Mouse (Mus musculus) ES-E14 (cell line): ENCODE data around the gene Olfr430.

Experiments
- MAFK ChIP-seq: IDR thresholded peaks from 2 replicates; pipeline ENCODE4 v1.6.1; 2014; ENCODE audit warnings: mild to moderate bottlenecking, low read depth, low read length, inconsistent platforms; ENCODE audit not compliant: insufficient read depth
- ZNF384 ChIP-seq: IDR thresholded peaks from 2 replicates; pipeline ENCODE4 v1.6.1; 2012; ENCODE audit warnings: low read depth, low read length, inconsistent platforms

GRCm38 (mm10) chr1:174052981-174053380 is 13.4 kb upstream of the Olfr430 start:
- TF ChIP-seq ZNF384 (no peak), MAFK (no peak)
